Mouse (Mus musculus) megakaryocyte-erythroid progenitor cell, adult 5-6 weeks (primary cell): ENCODE measurements around the gene Gm20837. TPM values are rescaled to one million over a fixed set of nuclear protein-coding genes. Genes with fewer than 3 reads are reported as not detected.
"Not testable (repeated sequence)": the region's sequence is repeated elsewhere in the genome, so short reads cannot be mapped to it uniquely, and the experiment has no call there.

ENCODE experiments used
- ATAC-seq: replicated peaks from 2 replicates; pipeline ENCODE4 v1.8.0; 2016; ENCODE audit warnings: mild to moderate bottlenecking, inconsistent platforms; ENCODE audit not compliant: severe bottlenecking, poor library complexity, low FRiP score, low TSS enrichment
- total RNA-seq, 2 experiments: library from RNA; stranded (forward) in 1 of 2; stranded (reverse) in 1 of 2; fragments of 200-1000, 215-1000 nt in 1 of 2; fragments of >200 nt in 1 of 2; fragmentation: Nextera tagmentation in 1 of 2; gene quantifications; 2 replicates each; pipeline ENCODE4 v1.2.3; 2014 to 2017

The Gm20837 gene
- not detected in 2 replicates for total RNA-seq (2014; fragmentation: Nextera tagmentation)
- not detected in 2 replicates for total RNA-seq (2017)

GRCm38 (mm10) chrY:90400948-90401347 lies at the start of gene Gm20837:
Gene Gm20837, plus strand, starts transcription at chrY:90401248.
- not testable (repeated sequence) for ATAC-seq
